Mouse (Mus musculus) right cerebral cortex, postnatal 4 days (tissue): ENCODE data around the gene Disp1.

Source experiments
- DNase-seq: peaks from one replicate; pipeline ENCODE4 v3.0.0-alpha.2; 2022

Gene Disp1

GRCm38 (mm10) chr1:183160188-183160587 is 61.1 kb downstream of the Disp1 start:
- DNase-seq = no peak

- DNase-seq = no peak
Measured at GRCm38 (mm10) chr1:183159183-183159582, 62.1 kb downstream of the Disp1 start.

- DNase-seq = no peak
Measured at GRCm38 (mm10) chr1:183155600-183155999, 65.7 kb downstream of the Disp1 start.

- DNase-seq = no peak
Measured at GRCm38 (mm10) chr1:183154296-183155204, 66.8 kb downstream of the Disp1 start.

- no peak for DNase-seq
Measured at GRCm38 (mm10) chr1:183153354-183153753, 68.0 kb downstream of the Disp1 start.

GRCm38 (mm10) chr1:183151510-183152319 is 69.6 kb downstream of the Disp1 start:
- no peak for DNase-seq

- DNase-seq = no peak
Measured at GRCm38 (mm10) chr1:183150379-183150840, 70.9 kb downstream of the Disp1 start.

- DNase-seq = no peak
Measured at GRCm38 (mm10) chr1:183149571-183150105, 71.7 kb downstream of the Disp1 start.

- DNase-seq = no peak
Measured at GRCm38 (mm10) chr1:183147438-183147841, 73.9 kb downstream of the Disp1 start.

- no peak for DNase-seq
Measured at GRCm38 (mm10) chr1:183146795-183147194, 74.5 kb downstream of the Disp1 start.

- DNase-seq = no peak
Measured at GRCm38 (mm10) chr1:183146102-183146735, 75.1 kb downstream of the Disp1 start.

- DNase-seq = no peak
Measured at GRCm38 (mm10) chr1:183144602-183145205, 76.6 kb downstream of the Disp1 start.

GRCm38 (mm10) chr1:183143246-183143645 is 78.1 kb downstream of the Disp1 start:
- no peak for DNase-seq

GRCm38 (mm10) chr1:183142566-183142965 is 78.8 kb downstream of the Disp1 start:
- no peak for DNase-seq

GRCm38 (mm10) chr1:183141329-183141728 is 80.0 kb downstream of the Disp1 start:
- no peak for DNase-seq

GRCm38 (mm10) chr1:183140511-183141268 is 80.6 kb downstream of the Disp1 start:
- DNase-seq = no peak

- DNase-seq = no peak
Measured at GRCm38 (mm10) chr1:183138088-183138487, 83.2 kb downstream of the Disp1 start.

GRCm38 (mm10) chr1:183134427-183134826 is 86.9 kb downstream of the Disp1 start:
- no peak for DNase-seq

- DNase-seq = no peak
Measured at GRCm38 (mm10) chr1:183133440-183133839, 87.9 kb downstream of the Disp1 start.

GRCm38 (mm10) chr1:183127246-183127645 is 94.1 kb downstream of the Disp1 start:
- no peak for DNase-seq

GRCm38 (mm10) chr1:183123725-183124124 is 97.6 kb downstream of the Disp1 start:
- no peak for DNase-seq
